In the genomic region with DNA sequence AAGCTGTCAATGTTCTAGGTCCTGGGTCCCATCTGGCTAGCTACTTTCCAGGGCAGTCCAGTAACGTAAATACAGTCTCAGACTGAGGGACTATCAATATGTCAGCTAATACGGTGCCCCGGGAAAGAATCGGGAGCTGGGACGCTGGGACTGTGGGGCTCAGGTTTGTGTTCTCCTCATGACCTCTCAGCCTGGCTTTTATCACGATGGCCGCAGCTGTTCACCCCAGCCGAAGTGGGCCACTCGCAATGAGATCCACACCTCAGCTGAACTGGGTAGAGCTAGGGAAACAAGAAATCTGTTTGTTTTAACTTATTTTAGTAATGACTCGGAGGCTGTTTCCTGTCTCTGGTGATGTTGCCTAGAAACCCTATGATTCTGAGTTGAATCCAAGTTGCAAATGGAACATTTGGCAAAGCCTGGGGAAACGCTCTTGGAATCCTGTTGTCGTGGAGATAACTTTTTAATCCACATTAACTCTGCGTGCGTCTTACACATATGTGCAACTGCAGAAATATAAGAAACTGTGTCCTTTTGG, we compare ENCODE assay signal across 8 mouse cellular contexts.
A peak's percentile ranks its signal among the peaks of the same experiment; 100 is the strongest.
DNase-seq lines count a peak whose midpoint lies in the region; ATAC-seq and TF ChIP-seq lines count a peak whose summit lies in the region.

No protein-coding gene starts in this region.

- H3K4me3 ChIP-seq in neural tube, embryonic 14.5 days (ENCODE audit: low read depth, low read length) = no peak overlapping the region
- no peak overlapping the region for H3K4me3 ChIP-seq in heart, embryonic 16.5 days (ENCODE audit: low read length)
- H3K4me3 ChIP-seq in layer of hippocampus, adult 2 months = peak overlapping the region; percentile 15; the same call in 1 of the 2 replicates
- H3K4me3 ChIP-seq in olfactory bulb, adult 2 months (ENCODE audit: insufficient read depth, low read depth, low read length) = no peak overlapping the region

- WGBS in neural tube, embryonic 14.5 days = 64% methylated on average over 14 of the region's 14 CpGs
- 33% methylated on average over 14 of the region's 14 CpGs for WGBS in heart, embryonic 16.5 days
- 30% methylated on average over 14 of the region's 14 CpGs for WGBS in olfactory bulb, adult 2 months

- no peak for TF ChIP-seq POLR2A in olfactory bulb, adult 2 months (IDR thresholded peaks at IDR 0.05; ENCODE audit: insufficient read depth, low read depth, low read length)

- H3K27ac ChIP-seq in neural tube, embryonic 14.5 days (ENCODE audit: low read depth, low read length) = peak overlapping the region; percentile 10; the same call in 1 of the 2 replicates
- peak overlapping the region; percentile 84 for H3K27ac ChIP-seq in heart, embryonic 16.5 days (ENCODE audit: low read length)
- H3K27ac ChIP-seq in layer of hippocampus, adult 2 months = peak overlapping the region; percentile 72
- H3K27ac ChIP-seq in olfactory bulb, adult 2 months (ENCODE audit: insufficient read depth, low read depth, low read length) = peak overlapping the region; percentile 32; the same call in 1 of the 2 replicates

- H3K27me3 ChIP-seq in neural tube, embryonic 14.5 days (ENCODE audit: control insufficient read depth, insufficient read depth, low read length) = no peaks in the 10 kb centered on the region
- H3K27me3 ChIP-seq in heart, embryonic 16.5 days (ENCODE audit: control insufficient read depth, insufficient read depth, low read length) = no peaks in the 10 kb centered on the region

- H3K4me2 ChIP-seq in neural tube, embryonic 14.5 days (ENCODE audit: low read depth, low read length) = no peak overlapping the region
- H3K4me2 ChIP-seq in heart, embryonic 16.5 days (ENCODE audit: low read depth, low read length) = peak overlapping the region; percentile 50

- ATAC-seq in neural tube, embryonic 14.5 days (ENCODE audit: low read depth) = no peak
- ATAC-seq in heart, embryonic 16.5 days (replicated peaks; ENCODE audit: extremely low read depth, insufficient read depth, low FRiP score) = peak; percentile 75

- no peak overlapping the region for H3K9ac ChIP-seq in neural tube, embryonic 14.5 days (replicated peaks; ENCODE audit: low read depth, low read length)
- peak overlapping the region; percentile 27 for H3K9ac ChIP-seq in heart, embryonic 16.5 days (ENCODE audit: low read length)

- DNase-seq in neural tube, embryonic 10.5 days (ENCODE audit: extremely low spot score, low spot score) = no peak
- DNase-seq in fibroblast of lung, adult 2 months (ENCODE audit: low read depth) = peak; percentile 72
- DNase-seq in layer of hippocampus, adult 2 months (ENCODE audit: low spot score in 2 of 2) = peak; percentile 67 to 85
- no peak for DNase-seq in thymus, postnatal 0 days (ENCODE audit: low spot score)
- DNase-seq in liver = no peak

- TF ChIP-seq CTCF in layer of hippocampus, adult 2 months (conservative IDR thresholded peaks at IDR 0.05) = no peak
- no peak for TF ChIP-seq CTCF in olfactory bulb, adult 2 months (IDR thresholded peaks at IDR 0.05; ENCODE audit: insufficient read depth, low read depth, low read length)

- H3K36me3 ChIP-seq in neural tube, embryonic 14.5 days (ENCODE audit: control insufficient read depth, insufficient read depth, low read length) = no peaks in the 10 kb centered on the region
- no peaks in the 10 kb centered on the region for H3K36me3 ChIP-seq in heart, embryonic 16.5 days (ENCODE audit: control insufficient read depth, insufficient read depth)

- H3K9me3 ChIP-seq in neural tube, embryonic 14.5 days (ENCODE audit: control insufficient read depth, low read length) = no peaks in the 10 kb centered on the region
- no peaks in the 10 kb centered on the region for H3K9me3 ChIP-seq in heart, embryonic 16.5 days (replicated peaks; ENCODE audit: control insufficient read depth, low read length)

- H3K4me1 ChIP-seq in neural tube, embryonic 14.5 days (ENCODE audit: control insufficient read depth, insufficient read depth, low read length) = 0 out of 2 replicates have a peak, but pooled peaks cover 4% of the 10 kb centered on the region
- H3K4me1 ChIP-seq in heart, embryonic 16.5 days (ENCODE audit: control insufficient read depth, insufficient read depth, low read length) = peaks cover 27% of the 10 kb centered on the region
- peaks cover 16% of the 10 kb centered on the region for H3K4me1 ChIP-seq in olfactory bulb, adult 2 months (ENCODE audit: control insufficient read depth, insufficient read depth, low read length)

Comparison
In these comparisons a context has a peak if more than half of its experiments do, and no peak if none do; other contexts are left out.
1. H3K27ac ChIP-seq: peak in every context shown above with its lines; median percentile 84 in heart, embryonic 16.5 days; 72 in layer of hippocampus, adult 2 months; 32 in olfactory bulb, adult 2 months; 10 in neural tube, embryonic 14.5 days.
2. DNase-seq: peak in fibroblast of lung, adult 2 months (single experiment) and layer of hippocampus, adult 2 months (2 of 2); none in neural tube, embryonic 10.5 days (single experiment), thymus, postnatal 0 days (single experiment) and liver (single experiment).